Mouse (Mus musculus) hindbrain, embryonic 15.5 days (tissue): ENCODE results near the gene Tigd2. TPM values are rescaled to one million over a fixed set of nuclear protein-coding genes. Genes with fewer than 3 reads are reported as not detected.

Experiments
- polyA plus RNA-seq: library from polyadenylated mRNA; unstranded; fragments of >200 nt; fragmentation: Nextera tagmentation; extraction: Ambion mirVana; gene quantifications from 2 replicates; pipeline ENCODE4 v1.2.1, GENCODE M21; 2015

Gene Tigd2
- polyA plus RNA-seq, 1 experiment from 2014 or later = 10.3 TPM

Other genes starting within 250 kb of the Tigd2 start
- gene Fam13a, start 184.3 kb upstream of the Tigd2 start, polyA plus RNA-seq = 11.6 and 13.2 TPM in 2 replicates
- 8.5 and 10.2 TPM in 2 replicates for gene Gprin3, start 217.4 kb downstream of the Tigd2 start, polyA plus RNA-seq